Mouse (Mus musculus): ENCODE measurements at regions not wholly inside any gene's neighbourhood (a gene's known extent, or its start where the extent isn't known, plus 50 kb on each side); places are given as distances from the start of the nearest gene placed in this dataset.

DNA sequence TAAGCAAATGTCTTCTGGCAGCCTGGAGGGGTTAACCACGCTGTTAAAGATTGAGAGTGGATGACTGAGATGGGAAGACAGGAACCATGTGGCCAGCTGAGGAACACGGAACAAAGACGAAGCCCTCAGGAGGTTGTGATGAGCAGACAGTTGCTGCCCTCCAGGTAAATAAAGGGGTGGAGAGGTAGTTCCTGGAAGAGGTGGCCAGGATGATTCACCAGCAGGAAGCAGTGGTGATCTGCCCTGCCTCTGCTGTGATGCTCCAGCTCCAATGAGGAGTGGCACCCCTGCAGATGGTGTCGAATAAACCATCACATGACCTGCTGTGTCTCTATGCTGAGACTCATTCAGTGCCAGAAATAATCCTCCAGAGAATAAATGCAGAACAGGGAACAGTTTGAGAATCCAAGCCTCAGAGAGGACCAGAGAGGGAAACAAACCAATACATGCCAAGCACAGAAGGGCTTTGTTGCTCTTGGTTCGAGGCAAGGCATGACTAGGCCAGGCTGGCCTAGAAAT lies 74.7 kb upstream of the Glrp1 start:
- Histone ChIP-seq H3K4me3 (no peak overlapping the region), H3K4me2 (ENCODE audit: low read depth) (no peak overlapping the region), H3ac (ENCODE audit: control insufficient read depth, insufficient read length) (no peak overlapping the region)

DNA sequence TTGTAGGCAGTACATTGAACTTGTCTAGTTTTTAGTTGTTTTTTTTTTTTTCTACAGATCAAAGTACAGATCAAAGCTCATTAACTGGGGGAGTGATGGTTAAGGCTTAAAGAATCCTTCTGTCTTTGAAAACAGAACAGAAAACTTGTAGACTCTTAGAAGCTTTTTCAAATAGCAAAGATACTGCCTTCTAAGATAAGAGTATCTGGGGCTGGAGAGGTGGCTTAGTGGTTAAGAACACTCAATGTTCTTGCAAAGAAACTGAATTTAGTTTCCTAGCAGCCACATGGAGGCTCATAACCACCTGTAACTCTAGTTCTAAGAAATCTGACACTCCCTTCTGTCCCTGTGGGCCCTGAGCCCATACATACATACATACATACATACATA lies 68.4 kb upstream of the Glrp1 start:
- no peaks in the 10 kb centered on the region for H3K79me2 ChIP-seq (ENCODE audit: control insufficient read depth, insufficient read depth)
- no peaks in the 10 kb centered on the region for H3K36me3 ChIP-seq (ENCODE audit: control insufficient read depth, insufficient read depth)
- H3K4me2 ChIP-seq (ENCODE audit: low read depth), result no peak overlapping the region
- H3K27me3 ChIP-seq (ENCODE audit: control insufficient read depth, insufficient read depth, insufficient read length), result no peaks in the 10 kb centered on the region
- H3K4me3 ChIP-seq, result no peak overlapping the region
- H3ac ChIP-seq (ENCODE audit: control insufficient read depth, insufficient read length), result no peak overlapping the region
- no peak for TF ChIP-seq TCF3 (IDR thresholded peaks at IDR 0.05; ENCODE audit: insufficient read length, low read depth)
- TF ChIP-seq MYOD1 (IDR thresholded peaks at IDR 0.05; ENCODE audit: control insufficient read depth in 1 of 3, insufficient read length in 2 of 3, low read depth in 2 of 3), result no peak
- no peak for TF ChIP-seq MYOG (IDR thresholded peaks at IDR 0.05; ENCODE audit: control insufficient read depth in 1 of 3, insufficient read depth in 1 of 3, insufficient read length in 2 of 3, low read depth in 2 of 3)
- TF ChIP-seq SRF (IDR thresholded peaks at IDR 0.05; ENCODE audit: control insufficient read depth, insufficient read length, low read depth), result no peak
- TF ChIP-seq E2F4 (IDR thresholded peaks at IDR 0.05; ENCODE audit: insufficient read depth), result no peak
- TF ChIP-seq MAX (IDR thresholded peaks at IDR 0.05; ENCODE audit: low read depth), result no peak
- no peak for TF ChIP-seq REST (IDR thresholded peaks at IDR 0.05; ENCODE audit: insufficient read depth, insufficient read length)
- TF ChIP-seq USF1 (IDR thresholded peaks at IDR 0.05; ENCODE audit: low read depth), result no peak
- no peak for TF ChIP-seq POLR2AphosphoS2 (IDR thresholded peaks at IDR 0.05; ENCODE audit: insufficient read length, low read depth)
- no peak for TF ChIP-seq CEBPB (IDR thresholded peaks at IDR 0.05; ENCODE audit: insufficient read depth, poor library complexity, severe bottlenecking)
- TF ChIP-seq TCF12 (IDR thresholded peaks at IDR 0.05; ENCODE audit: insufficient read depth, poor library complexity, severe bottlenecking), result no peak
- no peak for TF ChIP-seq POLR2A (IDR thresholded peaks at IDR 0.05; ENCODE audit: insufficient read length, low read depth)

More for the DNA sequence above, 74.7 kb upstream of the Glrp1 start:
- Histone ChIP-seq H3K27me3 (ENCODE audit: control insufficient read depth, insufficient read depth, insufficient read length) (no peaks in the 10 kb centered on the region), H3K79me2 (ENCODE audit: control insufficient read depth, insufficient read depth) (no peaks in the 10 kb centered on the region), H3K36me3 (ENCODE audit: control insufficient read depth, insufficient read depth) (no peaks in the 10 kb centered on the region)
- TF ChIP-seq MYOD1 (IDR thresholded peaks at IDR 0.05; ENCODE audit: control insufficient read depth in 1 of 3, insufficient read length in 2 of 3, low read depth in 2 of 3) (no peak), USF1 (IDR thresholded peaks at IDR 0.05; ENCODE audit: low read depth) (peak; percentile 88)

DNA sequence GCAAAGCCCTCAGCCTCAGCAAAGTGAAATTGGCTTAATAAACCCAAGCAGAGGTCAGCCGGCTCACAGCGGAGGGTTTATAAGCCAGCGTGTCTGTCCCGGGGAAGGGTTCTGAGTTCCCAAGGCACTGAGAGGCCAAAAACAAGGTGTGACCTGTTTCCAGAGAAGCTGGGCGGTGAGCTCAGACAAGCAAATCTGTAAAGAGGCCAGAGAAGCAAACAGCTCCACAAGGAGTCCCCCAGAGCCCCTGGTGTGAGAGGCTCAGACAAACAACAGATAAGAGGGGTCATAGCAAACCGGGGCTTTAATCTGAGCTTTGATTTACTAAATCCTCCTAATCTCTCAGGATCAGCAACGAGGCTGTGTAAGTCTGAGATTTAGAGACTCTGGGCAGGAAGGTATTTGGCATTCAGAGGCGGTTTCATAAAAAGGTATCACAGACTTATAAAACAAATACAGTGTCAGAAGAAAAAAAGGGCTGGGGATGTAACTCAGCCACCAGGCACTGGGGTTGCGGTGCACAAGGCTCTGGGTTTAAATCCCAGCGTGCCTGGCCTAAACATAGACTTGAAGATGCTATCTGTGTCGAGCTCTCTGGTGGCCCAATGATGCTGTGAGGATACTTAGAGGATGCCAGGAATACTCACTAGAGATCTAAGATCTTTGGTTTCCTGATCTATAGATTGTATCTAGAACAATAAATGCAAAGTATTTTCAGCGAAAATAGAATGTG lies 67.8 kb upstream of the Glrp1 start:
- no peaks in the 10 kb centered on the region for H3K36me3 ChIP-seq (ENCODE audit: control insufficient read depth, insufficient read depth)
- no peak for TF ChIP-seq CEBPB (IDR thresholded peaks at IDR 0.05; ENCODE audit: insufficient read depth, poor library complexity, severe bottlenecking)
- TF ChIP-seq E2F4 (IDR thresholded peaks at IDR 0.05; ENCODE audit: insufficient read depth), result no peak
- TF ChIP-seq SRF (IDR thresholded peaks at IDR 0.05; ENCODE audit: control insufficient read depth, insufficient read length, low read depth), result no peak
- TF ChIP-seq POLR2AphosphoS2 (IDR thresholded peaks at IDR 0.05; ENCODE audit: insufficient read length, low read depth), result no peak
- H3K4me2 ChIP-seq (ENCODE audit: low read depth), result no peak overlapping the region
- no peak overlapping the region for H3ac ChIP-seq (ENCODE audit: control insufficient read depth, insufficient read length)
- no peaks in the 10 kb centered on the region for H3K27me3 ChIP-seq (ENCODE audit: control insufficient read depth, insufficient read depth, insufficient read length)
- H3K4me3 ChIP-seq, result no peak overlapping the region
- no peaks in the 10 kb centered on the region for H3K79me2 ChIP-seq (ENCODE audit: control insufficient read depth, insufficient read depth)

DNA sequence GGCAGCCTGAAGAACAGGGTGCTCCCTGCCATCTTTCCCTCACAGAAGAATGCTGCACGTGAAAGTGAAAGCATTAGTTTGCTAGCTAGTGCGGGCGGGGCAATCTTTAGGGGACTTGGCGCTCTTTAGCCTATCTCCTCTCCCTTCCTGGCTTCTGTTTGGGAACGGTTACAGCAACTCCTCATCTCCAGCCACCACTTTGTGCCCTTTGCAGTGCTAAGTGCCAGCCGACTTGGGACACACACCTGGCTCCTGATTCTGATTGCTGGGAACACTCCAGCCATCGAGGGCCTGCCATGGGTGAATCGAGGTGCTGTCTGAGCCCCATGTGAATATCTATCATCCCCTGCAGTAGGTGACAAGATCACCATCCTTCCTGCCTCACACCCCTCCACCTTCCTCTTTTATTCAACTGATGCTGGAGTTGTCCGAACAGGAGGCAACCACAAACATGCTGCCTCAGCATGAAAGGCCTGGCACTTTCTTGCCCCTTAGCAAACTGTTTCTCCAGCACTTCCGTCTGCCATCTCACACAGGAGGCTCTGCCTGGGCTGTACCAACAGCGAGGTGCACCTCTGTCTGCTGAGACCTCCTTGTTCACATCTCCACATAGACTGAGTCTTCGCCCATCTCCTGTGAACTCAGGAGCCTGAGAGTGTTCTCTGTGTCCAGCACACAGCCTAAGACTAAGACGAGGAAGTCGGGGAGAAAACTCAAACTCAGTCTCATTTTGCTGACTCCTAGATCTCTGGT lies 66.2 kb upstream of the Glrp1 start:
- no peaks in the 10 kb centered on the region for H3K27me3 ChIP-seq (ENCODE audit: control insufficient read depth, insufficient read depth, insufficient read length)
- TF ChIP-seq MAX (IDR thresholded peaks at IDR 0.05; ENCODE audit: low read depth) (no peak), TCF3 (IDR thresholded peaks at IDR 0.05; ENCODE audit: insufficient read length, low read depth) (no peak), POLR2AphosphoS2 (IDR thresholded peaks at IDR 0.05; ENCODE audit: insufficient read length, low read depth) (no peak), REST (IDR thresholded peaks at IDR 0.05; ENCODE audit: insufficient read depth, insufficient read length) (no peak), E2F4 (IDR thresholded peaks at IDR 0.05; ENCODE audit: insufficient read depth) (no peak), USF1 (IDR thresholded peaks at IDR 0.05; ENCODE audit: low read depth) (no peak), CEBPB (IDR thresholded peaks at IDR 0.05; ENCODE audit: insufficient read depth, poor library complexity, severe bottlenecking) (no peak), SRF (IDR thresholded peaks at IDR 0.05; ENCODE audit: control insufficient read depth, insufficient read length, low read depth) (no peak), POLR2A (IDR thresholded peaks at IDR 0.05; ENCODE audit: insufficient read length, low read depth) (no peak), MYOD1 (IDR thresholded peaks at IDR 0.05; ENCODE audit: control insufficient read depth in 1 of 3, insufficient read length in 2 of 3, low read depth in 2 of 3) (no peak), MYOG (IDR thresholded peaks at IDR 0.05; ENCODE audit: control insufficient read depth in 1 of 3, insufficient read depth in 1 of 3, insufficient read length in 2 of 3, low read depth in 2 of 3) (no peak), TCF12 (IDR thresholded peaks at IDR 0.05; ENCODE audit: insufficient read depth, poor library complexity, severe bottlenecking) (no peak)
- peak overlapping the region; percentile 50 for H3K4me2 ChIP-seq (ENCODE audit: low read depth)
- H3ac ChIP-seq (ENCODE audit: control insufficient read depth, insufficient read length), result no peak overlapping the region
- no peaks in the 10 kb centered on the region for H3K79me2 ChIP-seq (ENCODE audit: control insufficient read depth, insufficient read depth)
- H3K4me3 ChIP-seq, result no peak overlapping the region
- H3K36me3 ChIP-seq (ENCODE audit: control insufficient read depth, insufficient read depth), result no peaks in the 10 kb centered on the region

DNA sequence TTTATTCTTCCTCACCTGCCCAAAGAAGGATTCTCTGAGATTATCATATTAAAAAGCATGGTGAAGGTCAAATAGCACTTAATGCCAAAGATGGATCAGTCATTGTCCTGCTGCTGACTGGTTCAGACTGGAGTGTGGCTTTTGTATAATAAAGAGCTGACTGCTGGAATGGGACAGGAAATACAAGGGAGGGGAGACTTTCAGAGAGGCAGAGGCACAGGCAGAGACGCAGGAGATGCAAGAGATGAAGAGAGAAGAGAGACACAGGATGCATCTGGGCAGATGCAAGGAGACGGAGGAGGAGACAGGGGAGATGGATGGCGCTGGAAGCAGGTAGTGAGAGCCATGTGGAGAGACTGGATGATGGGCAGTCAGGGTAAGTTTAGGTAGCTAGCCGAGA lies 65.4 kb upstream of the Glrp1 start:
- no peak overlapping the region for H3K4me2 ChIP-seq (ENCODE audit: low read depth)
- no peaks in the 10 kb centered on the region for H3K27me3 ChIP-seq (ENCODE audit: control insufficient read depth, insufficient read depth, insufficient read length)

More for the DNA sequence above, 65.4 kb upstream of the Glrp1 start:
- no peaks in the 10 kb centered on the region for H3K79me2 ChIP-seq (ENCODE audit: control insufficient read depth, insufficient read depth)
- no peak overlapping the region for H3ac ChIP-seq (ENCODE audit: control insufficient read depth, insufficient read length)
- H3K36me3 ChIP-seq (ENCODE audit: control insufficient read depth, insufficient read depth), result no peaks in the 10 kb centered on the region
- TF ChIP-seq POLR2AphosphoS2 (IDR thresholded peaks at IDR 0.05; ENCODE audit: insufficient read length, low read depth) (no peak), REST (IDR thresholded peaks at IDR 0.05; ENCODE audit: insufficient read depth, insufficient read length) (no peak), MYOG (IDR thresholded peaks at IDR 0.05; ENCODE audit: control insufficient read depth in 1 of 3, insufficient read depth in 1 of 3, insufficient read length in 2 of 3, low read depth in 2 of 3) (no peak), E2F4 (IDR thresholded peaks at IDR 0.05; ENCODE audit: insufficient read depth) (no peak), TCF12 (IDR thresholded peaks at IDR 0.05; ENCODE audit: insufficient read depth, poor library complexity, severe bottlenecking) (no peak), POLR2A (IDR thresholded peaks at IDR 0.05; ENCODE audit: insufficient read length, low read depth) (no peak), TCF3 (IDR thresholded peaks at IDR 0.05; ENCODE audit: insufficient read length, low read depth) (no peak), MAX (IDR thresholded peaks at IDR 0.05; ENCODE audit: low read depth) (no peak), CEBPB (IDR thresholded peaks at IDR 0.05; ENCODE audit: insufficient read depth, poor library complexity, severe bottlenecking) (no peak), MYOD1 (IDR thresholded peaks at IDR 0.05; ENCODE audit: control insufficient read depth in 1 of 3, insufficient read length in 2 of 3, low read depth in 2 of 3) (no peak), SRF (IDR thresholded peaks at IDR 0.05; ENCODE audit: control insufficient read depth, insufficient read length, low read depth) (no peak), USF1 (IDR thresholded peaks at IDR 0.05; ENCODE audit: low read depth) (no peak)
- H3K4me3 ChIP-seq, result no peak overlapping the region
